Mouse (Mus musculus): ENCODE results near the gene Srgap3. TPM values are rescaled to one million over a fixed set of nuclear protein-coding genes. Genes with fewer than 3 reads are reported as not detected.

The Srgap3 gene
- polyA plus RNA-seq, 1 experiment from 2014 or later, result 6.5 TPM

- no peaks in the 10 kb centered on the region for H3K27me3 ChIP-seq
- H3K9ac ChIP-seq, result no peak overlapping the region
- WGBS, result 26% methylated on average over 4 of the region's 4 CpGs
- peaks cover 22% of the 10 kb centered on the region for H3K4me1 ChIP-seq
- no peaks in the 10 kb centered on the region for H3K36me3 ChIP-seq
- no peak overlapping the region for H3K4me2 ChIP-seq
- no peaks in the 10 kb centered on the region for H3K9me3 ChIP-seq
- H3K4me3 ChIP-seq, result no peak overlapping the region
- peak overlapping the region; percentile 33; the same call in 1 of the 2 replicates for H3K27ac ChIP-seq
- ATAC-seq (ENCODE audit: insufficient number of reproducible peaks, insufficient read depth, low FRiP score, low TSS enrichment, low read depth), result no peak
Observed at GRCm38 (mm10) chr6:112756866-112757265, 190.2 kb downstream of the Srgap3 start.

- no peak overlapping the region for H3K4me3 ChIP-seq
- no peak overlapping the region for H3K27ac ChIP-seq
- no peaks in the 10 kb centered on the region for H3K27me3 ChIP-seq
- no peak overlapping the region for H3K4me2 ChIP-seq
- H3K9me3 ChIP-seq, result no peaks in the 10 kb centered on the region
- H3K4me1 ChIP-seq, result peaks cover 22% of the 10 kb centered on the region
- H3K36me3 ChIP-seq, result no peaks in the 10 kb centered on the region
- H3K9ac ChIP-seq, result no peak overlapping the region
- WGBS, result 92% methylated on average over 6 of the region's 6 CpGs
- ATAC-seq (ENCODE audit: insufficient number of reproducible peaks, insufficient read depth, low FRiP score, low TSS enrichment, low read depth), result no peak
Observed at GRCm38 (mm10) chr6:112754994-112755393, 192.1 kb downstream of the Srgap3 start.

GRCm38 (mm10) chr6:112752517-112752916 lies 194.5 kb downstream of the Srgap3 start:
- peaks cover 22% of the 10 kb centered on the region for H3K4me1 ChIP-seq
- no peaks in the 10 kb centered on the region for H3K27me3 ChIP-seq
- no peak for ATAC-seq (ENCODE audit: insufficient number of reproducible peaks, insufficient read depth, low FRiP score, low TSS enrichment, low read depth)
- no peak overlapping the region for H3K4me2 ChIP-seq
- H3K9ac ChIP-seq, result no peak overlapping the region
- no peaks in the 10 kb centered on the region for H3K9me3 ChIP-seq
- no peak overlapping the region for H3K27ac ChIP-seq
- 88% methylated on average over 3 of the region's 3 CpGs for WGBS
- no peak overlapping the region for H3K4me3 ChIP-seq
- no peaks in the 10 kb centered on the region for H3K36me3 ChIP-seq

- WGBS, result 80% methylated on average over 5 of the region's 5 CpGs
- no peaks in the 10 kb centered on the region for H3K27me3 ChIP-seq
- no peak overlapping the region for H3K27ac ChIP-seq
- no peaks in the 10 kb centered on the region for H3K9me3 ChIP-seq
- H3K4me1 ChIP-seq, result peaks cover 16% of the 10 kb centered on the region
- H3K4me2 ChIP-seq, result no peak overlapping the region
- H3K36me3 ChIP-seq, result no peaks in the 10 kb centered on the region
- no peak overlapping the region for H3K9ac ChIP-seq
- no peak overlapping the region for H3K4me3 ChIP-seq
- ATAC-seq (ENCODE audit: insufficient number of reproducible peaks, insufficient read depth, low FRiP score, low TSS enrichment, low read depth), result no peak
Observed at GRCm38 (mm10) chr6:112752007-112752406, 195.1 kb downstream of the Srgap3 start.

GRCm38 (mm10) chr6:112742297-112742696 lies 204.8 kb downstream of the Srgap3 start:
- 86% methylated on average over 2 of the region's 2 CpGs for WGBS
- Histone ChIP-seq H3K27ac (no peak overlapping the region), H3K4me2 (no peak overlapping the region), H3K27me3 (no peaks in the 10 kb centered on the region), H3K9me3 (no peaks in the 10 kb centered on the region), H3K4me1 (no peaks in the 10 kb centered on the region), H3K9ac (no peak overlapping the region), H3K36me3 (peaks cover 18% of the 10 kb centered on the region; the same call in 1 of the 2 replicates), H3K4me3 (no peak overlapping the region)
- ATAC-seq (ENCODE audit: insufficient number of reproducible peaks, insufficient read depth, low FRiP score, low TSS enrichment, low read depth), result no peak

GRCm38 (mm10) chr6:112741766-112742165 lies 205.3 kb downstream of the Srgap3 start:
- no peaks in the 10 kb centered on the region for H3K27me3 ChIP-seq
- ATAC-seq (ENCODE audit: insufficient number of reproducible peaks, insufficient read depth, low FRiP score, low TSS enrichment, low read depth), result no peak
- 87% methylated on average over 5 of the region's 5 CpGs for WGBS
- no peak overlapping the region for H3K4me3 ChIP-seq
- no peak overlapping the region for H3K4me2 ChIP-seq
- H3K9me3 ChIP-seq, result no peaks in the 10 kb centered on the region
- H3K4me1 ChIP-seq, result no peaks in the 10 kb centered on the region
- no peak overlapping the region for H3K9ac ChIP-seq
- H3K36me3 ChIP-seq, result peaks cover 20% of the 10 kb centered on the region; the same call in 1 of the 2 replicates
- H3K27ac ChIP-seq, result no peak overlapping the region

- Histone ChIP-seq H3K36me3 (peaks cover 32% of the 10 kb centered on the region), H3K27me3 (no peaks in the 10 kb centered on the region), H3K4me2 (no peak overlapping the region), H3K4me1 (no peaks in the 10 kb centered on the region), H3K27ac (no peak overlapping the region), H3K9me3 (no peaks in the 10 kb centered on the region), H3K4me3 (no peak overlapping the region), H3K9ac (no peak overlapping the region)
- ATAC-seq (ENCODE audit: insufficient number of reproducible peaks, insufficient read depth, low FRiP score, low TSS enrichment, low read depth), result no peak
- WGBS, result 90% methylated on average over 3 of the region's 3 CpGs
Observed at GRCm38 (mm10) chr6:112739635-112740034, 207.4 kb downstream of the Srgap3 start.

GRCm38 (mm10) chr6:112738924-112739323 lies 208.1 kb downstream of the Srgap3 start:
- WGBS, result 90% methylated on average over 6 of the region's 6 CpGs
- ATAC-seq (ENCODE audit: insufficient number of reproducible peaks, insufficient read depth, low FRiP score, low TSS enrichment, low read depth), result no peak
- Histone ChIP-seq H3K4me2 (no peak overlapping the region), H3K9ac (no peak overlapping the region), H3K27ac (no peak overlapping the region), H3K27me3 (no peaks in the 10 kb centered on the region), H3K4me3 (no peak overlapping the region), H3K9me3 (no peaks in the 10 kb centered on the region), H3K36me3 (peaks cover 38% of the 10 kb centered on the region), H3K4me1 (no peaks in the 10 kb centered on the region)

- Histone ChIP-seq H3K4me1 (no peaks in the 10 kb centered on the region), H3K9me3 (no peaks in the 10 kb centered on the region), H3K36me3 (peaks cover 45% of the 10 kb centered on the region), H3K27me3 (no peaks in the 10 kb centered on the region), H3K27ac (no peak overlapping the region), H3K9ac (no peak overlapping the region), H3K4me2 (no peak overlapping the region), H3K4me3 (no peak overlapping the region)
- ATAC-seq (ENCODE audit: insufficient number of reproducible peaks, insufficient read depth, low FRiP score, low TSS enrichment, low read depth), result no peak
- WGBS, result 90% methylated on average over 3 of the region's 3 CpGs
Observed at GRCm38 (mm10) chr6:112736471-112736870, 210.6 kb downstream of the Srgap3 start.

GRCm38 (mm10) chr6:112735054-112735453 lies 212.0 kb downstream of the Srgap3 start:
- 83% methylated on average over 2 of the region's 2 CpGs for WGBS
- H3K9ac ChIP-seq, result no peak overlapping the region
- H3K4me1 ChIP-seq, result no peaks in the 10 kb centered on the region
- no peaks in the 10 kb centered on the region for H3K9me3 ChIP-seq
- H3K4me2 ChIP-seq, result no peak overlapping the region
- H3K36me3 ChIP-seq, result peaks cover 46% of the 10 kb centered on the region
- H3K4me3 ChIP-seq, result no peak overlapping the region
- H3K27ac ChIP-seq, result no peak overlapping the region
- no peak for ATAC-seq (ENCODE audit: insufficient number of reproducible peaks, insufficient read depth, low FRiP score, low TSS enrichment, low read depth)
- H3K27me3 ChIP-seq, result no peaks in the 10 kb centered on the region

GRCm38 (mm10) chr6:112733942-112734341 lies 213.1 kb downstream of the Srgap3 start:
- Histone ChIP-seq H3K27me3 (no peaks in the 10 kb centered on the region), H3K4me2 (no peak overlapping the region), H3K36me3 (peaks cover 40% of the 10 kb centered on the region), H3K9ac (no peak overlapping the region), H3K4me1 (peaks cover 5% of the 10 kb centered on the region), H3K9me3 (no peaks in the 10 kb centered on the region), H3K4me3 (no peak overlapping the region), H3K27ac (no peak overlapping the region)
- ATAC-seq (ENCODE audit: insufficient number of reproducible peaks, insufficient read depth, low FRiP score, low TSS enrichment, low read depth), result no peak
- WGBS, result 72% methylated on average over 5 of the region's 5 CpGs

- Histone ChIP-seq H3K4me1 (peaks cover 15% of the 10 kb centered on the region), H3K27ac (no peak overlapping the region), H3K4me3 (no peak overlapping the region), H3K36me3 (peaks cover 41% of the 10 kb centered on the region), H3K4me2 (no peak overlapping the region), H3K9me3 (no peaks in the 10 kb centered on the region), H3K27me3 (no peaks in the 10 kb centered on the region), H3K9ac (no peak overlapping the region)
- ATAC-seq (ENCODE audit: insufficient number of reproducible peaks, insufficient read depth, low FRiP score, low TSS enrichment, low read depth), result no peak
- 93% methylated on average over 3 of the region's 3 CpGs for WGBS
Observed at GRCm38 (mm10) chr6:112732434-112732833, 214.6 kb downstream of the Srgap3 start.

- Histone ChIP-seq H3K4me1 (peaks cover 15% of the 10 kb centered on the region), H3K27me3 (no peaks in the 10 kb centered on the region), H3K36me3 (peaks cover 44% of the 10 kb centered on the region), H3K4me2 (no peak overlapping the region), H3K9me3 (no peaks in the 10 kb centered on the region), H3K27ac (no peak overlapping the region), H3K9ac (no peak overlapping the region), H3K4me3 (no peak overlapping the region)
- no peak for ATAC-seq (ENCODE audit: insufficient number of reproducible peaks, insufficient read depth, low FRiP score, low TSS enrichment, low read depth)
- WGBS, result 93% methylated on average over 10 of the region's 10 CpGs
Observed at GRCm38 (mm10) chr6:112731386-112731785, 215.7 kb downstream of the Srgap3 start.

Data from embryonic facial prominence, embryonic 13.5 days (tissue).